Mouse (Mus musculus) ES-E14 (cell line): ENCODE results near the gene Moxd1. TPM values are rescaled to one million over a fixed set of nuclear protein-coding genes. Genes with fewer than 3 reads are reported as not detected.

ENCODE experiments used
- DNase-seq: peaks from one replicate; pipeline ENCODE4 v3.0.0-alpha.2; 2013; ENCODE audit warnings: low read depth, low spot score
- H3K27ac ChIP-seq: 2 replicates; pipeline ENCODE4 v1.5.1; 2012; ENCODE audit warnings: low read depth, mild to moderate bottlenecking, low read length, moderate library complexity, mixed read lengths; ENCODE audit not compliant: poor library complexity, insufficient read depth, severe bottlenecking
- H3K36me3 ChIP-seq: 2 replicates; pipeline ENCODE4 v1.6.1; 2012; ENCODE audit warnings: mild to moderate bottlenecking, low read length, moderate library complexity, mixed read lengths; ENCODE audit not compliant: control insufficient read depth, poor library complexity, insufficient read depth, severe bottlenecking
- H3K4me1 ChIP-seq, 2 experiments: fragments of 150-350 bp in 1 of 2; sonication (generic) in 1 of 2; 2 replicates each; pipeline ENCODE4 v1.6.1; 2012; ENCODE audit warnings: low read length in 2 of 2, mild to moderate bottlenecking in 1 of 2, mixed read lengths in 1 of 2; ENCODE audit not compliant: control insufficient read depth in 2 of 2, insufficient read depth in 2 of 2, poor library complexity in 1 of 2
- H3K4me3 ChIP-seq, 2 experiments: fragments of 150-350 bp in 1 of 2; sonication (generic) in 1 of 2; 2 replicates each; pipeline ENCODE4 v1.5.1; 2012; ENCODE audit warnings: low read length in 2 of 2, low read depth in 1 of 2, mild to moderate bottlenecking in 1 of 2, mixed read lengths in 1 of 2; ENCODE audit not compliant: insufficient read depth in 1 of 2, poor library complexity in 1 of 2, severe bottlenecking in 1 of 2
- H3K9ac ChIP-seq: 2 replicates; pipeline ENCODE4 v1.6.1; 2012; ENCODE audit warnings: low read depth, mild to moderate bottlenecking, low read length, mixed read lengths; ENCODE audit not compliant: poor library complexity, insufficient read depth, severe bottlenecking
- H3K9me3 ChIP-seq: fragments of 150-350 bp; sonication (generic); 2 replicates; pipeline ENCODE4 v1.6.1; 2012; ENCODE audit warnings: low read depth, mild to moderate bottlenecking, low read length; ENCODE audit not compliant: control insufficient read depth, insufficient read depth
- CHD2 ChIP-seq: IDR thresholded peaks from 2 replicates; pipeline ENCODE4 v1.6.1; 2014; ENCODE audit warnings: mild to moderate bottlenecking, low read depth, low read length, inconsistent platforms
- HCFC1 ChIP-seq: IDR thresholded peaks from 2 replicates; pipeline ENCODE4 v1.6.1; 2012; ENCODE audit warnings: low read length, inconsistent platforms, borderline replicate concordance; ENCODE audit not compliant: insufficient read depth
- MAFK ChIP-seq: IDR thresholded peaks from 2 replicates; pipeline ENCODE4 v1.6.1; 2014; ENCODE audit warnings: mild to moderate bottlenecking, low read depth, low read length, inconsistent platforms; ENCODE audit not compliant: insufficient read depth
- ZC3H11A ChIP-seq: IDR thresholded peaks from 2 replicates; pipeline ENCODE4 v1.6.1; 2012; ENCODE audit warnings: low read depth, mild to moderate bottlenecking, inconsistent platforms, low read length, borderline replicate concordance
- ZNF384 ChIP-seq: IDR thresholded peaks from 2 replicates; pipeline ENCODE4 v1.6.1; 2012; ENCODE audit warnings: low read depth, low read length, inconsistent platforms
- in situ Hi-C, 2 experiments: fragments of 600-800 bp; cut with MboI; formaldehyde crosslinking; loops; one replicate each; pipeline ENCODE4 v1.15.1; 2025; ENCODE audit warnings: low sequenced_read_pairs in 2 of 2, inconsistent platforms in 1 of 2; ENCODE audit not compliant: unreplicated experiment in 2 of 2
- total RNA-seq: library from RNA; depleted of rRNA; stranded (reverse); fragments of 300-350 nt; gene quantifications from 2 replicates; pipeline ENCODE4 v1.2.3, GENCODE M21; 2012

Gene Moxd1
- total RNA-seq, 1 experiment = 2.9 TPM

DNA sequence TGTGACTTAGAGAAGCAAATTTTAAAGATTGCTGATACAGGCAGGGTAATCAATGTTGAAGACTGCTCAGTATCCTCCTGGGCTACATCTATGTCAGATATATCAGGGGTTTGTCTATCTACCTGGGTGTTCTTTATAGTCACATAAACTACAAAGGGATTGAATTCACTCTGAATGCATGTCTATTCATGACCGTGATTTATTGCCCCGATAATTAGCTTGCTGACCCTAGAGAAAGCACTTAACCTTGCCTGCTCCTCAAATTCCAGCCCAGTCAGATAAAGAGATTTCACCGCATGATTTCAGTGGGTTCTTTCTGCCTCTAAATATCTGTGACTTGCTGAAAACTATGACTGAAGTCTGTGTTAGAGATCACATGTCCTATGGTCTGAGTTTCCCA, 35.6 kb downstream of the Moxd1 start:
- Histone ChIP-seq H3K4me1 (no peaks in the 10 kb centered on the region), H3K9me3 (no peaks in the 10 kb centered on the region), H3K4me3 (no peak overlapping the region), H3K9ac (no peak overlapping the region), H3K36me3 (no peaks in the 10 kb centered on the region), H3K27ac (no peak overlapping the region)
- in situ Hi-C loops = no loop called here
- TF ChIP-seq CHD2 = no peak
- no peak for TF ChIP-seq ZNF384
- TF ChIP-seq MAFK = no peak
- TF ChIP-seq HCFC1 = no peak
- TF ChIP-seq ZC3H11A = no peak
- no peak for DNase-seq

GRCm38 (mm10) chr10:24259794-24260590, 36.7 kb downstream of the Moxd1 start:
- TF ChIP-seq MAFK = no peak
- no peak for TF ChIP-seq HCFC1
- TF ChIP-seq ZC3H11A = no peak
- no peak for TF ChIP-seq CHD2
- no peak for TF ChIP-seq ZNF384
- in situ Hi-C loops = no loop called here
- Histone ChIP-seq H3K4me1 (no peaks in the 10 kb centered on the region), H3K36me3 (no peaks in the 10 kb centered on the region), H3K9me3 (no peaks in the 10 kb centered on the region), H3K9ac (no peak overlapping the region), H3K27ac (no peak overlapping the region), H3K4me3 (no peak overlapping the region)
- no peak for DNase-seq

GRCm38 (mm10) chr10:24267520-24267919, 44.2 kb downstream of the Moxd1 start:
- H3K36me3 ChIP-seq = no peaks in the 10 kb centered on the region
- DNase-seq = no peak
- H3K9me3 ChIP-seq = no peaks in the 10 kb centered on the region
- TF ChIP-seq MAFK (no peak), CHD2 (no peak), HCFC1 (no peak), ZC3H11A (no peak)
- H3K27ac ChIP-seq = no peak overlapping the region
- H3K4me3 ChIP-seq = no peak overlapping the region
- no peaks in the 10 kb centered on the region for H3K4me1 ChIP-seq
- in situ Hi-C loops = no loop called here
- no peak overlapping the region for H3K9ac ChIP-seq

DNA sequence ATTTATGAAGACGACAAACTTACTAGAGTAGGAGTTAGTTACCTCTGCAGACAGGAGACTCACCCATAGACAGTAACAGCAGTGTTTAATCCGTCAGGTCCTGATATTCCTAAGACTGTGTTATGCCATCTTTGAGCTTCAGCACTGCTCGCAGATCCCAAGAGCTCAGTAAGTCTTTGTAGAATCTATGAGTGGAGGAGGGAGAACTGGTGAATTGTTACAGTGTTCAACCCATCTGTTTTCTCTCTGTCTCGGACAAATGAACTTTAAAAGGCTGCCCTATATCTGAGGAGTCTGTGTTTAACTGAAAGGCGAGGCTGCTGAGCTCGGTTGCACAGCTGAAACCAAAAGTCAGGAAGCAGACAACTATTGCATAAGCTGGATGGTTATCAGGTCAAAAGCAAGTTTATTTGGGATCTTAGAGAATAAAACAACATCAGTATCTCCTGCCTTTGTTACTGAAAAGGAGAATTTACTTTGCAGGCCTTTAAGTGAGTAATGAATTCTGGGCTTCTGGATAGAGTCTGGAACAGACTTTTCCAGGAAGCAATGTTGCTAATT, 47.8 kb downstream of the Moxd1 start:
- DNase-seq = no peak
- in situ Hi-C loops = no loop called here
- Histone ChIP-seq H3K9ac (no peak overlapping the region), H3K36me3 (no peaks in the 10 kb centered on the region), H3K4me1 (no peaks in the 10 kb centered on the region), H3K9me3 (no peaks in the 10 kb centered on the region), H3K4me3 (no peak overlapping the region), H3K27ac (no peak overlapping the region)
- TF ChIP-seq CHD2 (no peak), ZNF384 (no peak), ZC3H11A (no peak), MAFK (no peak), HCFC1 (no peak)
